Mouse (Mus musculus) T-cell, adult 2 months (primary cell): ENCODE data around the gene Uvrag.

Source experiments
- DNase-seq: peaks from one replicate; pipeline ENCODE4 v3.0.0; 2022; ENCODE audit warnings: low spot score

The Uvrag gene

DNA sequence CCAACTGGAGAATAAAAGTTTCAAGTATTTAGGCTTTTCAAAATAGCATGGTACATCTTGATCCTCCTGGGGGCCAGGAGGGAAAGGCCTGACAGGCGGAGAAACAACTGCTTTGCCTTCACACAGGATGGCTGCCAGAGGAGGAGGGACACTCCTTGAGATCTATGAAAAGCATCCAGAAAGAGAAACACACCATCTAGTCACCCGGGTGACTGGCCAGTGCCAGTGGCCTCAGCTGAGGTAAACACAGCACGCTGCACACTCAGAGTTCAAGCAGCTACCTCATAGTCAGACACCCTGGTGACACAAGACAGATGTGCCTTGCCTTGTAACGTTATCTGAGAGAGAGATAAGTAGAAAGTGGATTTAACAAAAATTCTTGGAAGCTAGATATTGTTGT lies 120.6 kb downstream of the Uvrag start:
- no peak for DNase-seq

DNA sequence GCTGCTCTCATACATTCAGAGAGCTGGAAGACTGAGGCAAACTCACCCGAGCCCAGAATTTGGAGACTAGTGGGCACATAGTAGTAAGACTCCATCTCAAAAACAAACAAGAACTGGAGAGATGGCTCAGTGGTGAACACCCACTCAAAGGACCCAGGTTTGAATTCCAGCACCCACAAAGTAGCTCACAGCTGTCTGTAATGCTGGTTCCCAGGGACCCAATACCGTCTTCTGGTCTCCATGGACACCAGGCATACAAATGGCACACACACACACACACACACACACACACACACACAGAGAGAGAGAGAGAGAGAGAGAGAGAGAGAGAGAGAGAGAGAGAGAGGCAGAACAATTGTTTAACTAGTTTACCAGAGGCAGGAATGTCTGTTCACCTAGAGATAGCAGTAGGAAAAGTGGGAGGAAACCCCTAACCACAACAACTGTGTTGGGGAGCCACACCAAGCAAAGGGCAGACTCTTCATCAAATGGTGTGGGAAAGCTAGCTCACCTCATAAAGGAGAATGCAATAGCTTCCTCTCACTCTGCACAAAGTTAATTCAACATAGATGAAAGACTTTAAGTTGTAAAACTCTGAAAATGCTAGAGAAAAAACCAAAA lies 123.6 kb downstream of the Uvrag start:
- no peak for DNase-seq

DNA sequence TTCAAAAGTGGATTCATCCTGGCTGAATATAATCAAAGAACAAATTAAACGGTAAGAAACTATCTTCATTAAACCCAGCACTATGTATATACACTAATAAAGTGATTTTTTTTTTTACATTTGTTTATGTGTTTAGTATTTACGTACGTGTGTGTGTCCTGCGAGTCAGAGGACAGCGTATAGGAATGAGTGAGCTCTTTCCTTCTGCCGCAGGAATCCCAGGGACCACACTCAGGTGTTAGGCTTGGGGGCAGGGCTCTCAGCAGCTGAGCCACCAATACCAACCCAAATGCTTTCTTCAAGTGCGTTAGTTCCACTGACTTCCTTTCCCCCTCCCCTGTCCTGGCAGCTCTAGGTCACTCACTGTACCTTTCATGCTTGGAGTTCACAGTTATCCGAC lies 125.0 kb downstream of the Uvrag start:
- DNase-seq: no peak

DNA sequence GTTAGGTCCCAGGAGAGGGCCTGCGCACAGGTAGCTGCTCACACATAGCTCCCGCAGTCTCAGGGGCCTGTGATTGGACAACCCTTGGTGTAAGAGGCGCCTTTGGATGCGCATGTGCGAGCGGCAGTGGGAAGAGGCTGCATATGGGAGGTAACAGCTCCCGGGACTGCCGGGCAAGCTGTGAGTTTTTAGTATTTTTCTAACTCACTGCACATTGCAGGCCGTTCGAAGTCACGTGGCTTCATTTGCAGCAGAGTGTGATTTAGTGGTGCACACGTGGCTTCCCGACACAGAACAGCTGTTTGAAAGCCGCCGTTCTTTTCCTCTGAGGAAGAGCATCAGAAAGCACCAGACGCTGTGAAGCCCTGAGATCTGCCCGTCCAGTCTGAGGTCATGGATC lies 125.5 kb downstream of the Uvrag start:
- DNase-seq: no peak

DNA sequence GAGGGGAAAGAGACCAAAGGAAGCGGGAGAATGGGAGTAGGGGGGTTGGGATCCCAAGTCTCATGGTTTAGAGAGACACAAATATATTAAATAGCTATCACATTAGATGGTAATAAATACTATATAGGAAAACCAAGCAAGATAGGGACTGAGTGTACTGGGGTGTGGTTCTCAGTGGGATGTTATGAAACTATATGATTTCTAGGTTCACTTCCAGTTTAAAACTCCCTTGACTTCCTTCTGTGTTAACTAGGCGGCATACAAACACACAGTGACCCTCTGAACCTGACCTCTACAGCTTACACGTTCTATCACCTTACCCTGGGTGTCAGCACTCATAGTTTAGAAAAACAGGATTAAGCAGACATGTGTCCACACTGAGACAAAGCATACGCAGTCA lies 126.3 kb downstream of the Uvrag start:
- DNase-seq: no peak

DNA sequence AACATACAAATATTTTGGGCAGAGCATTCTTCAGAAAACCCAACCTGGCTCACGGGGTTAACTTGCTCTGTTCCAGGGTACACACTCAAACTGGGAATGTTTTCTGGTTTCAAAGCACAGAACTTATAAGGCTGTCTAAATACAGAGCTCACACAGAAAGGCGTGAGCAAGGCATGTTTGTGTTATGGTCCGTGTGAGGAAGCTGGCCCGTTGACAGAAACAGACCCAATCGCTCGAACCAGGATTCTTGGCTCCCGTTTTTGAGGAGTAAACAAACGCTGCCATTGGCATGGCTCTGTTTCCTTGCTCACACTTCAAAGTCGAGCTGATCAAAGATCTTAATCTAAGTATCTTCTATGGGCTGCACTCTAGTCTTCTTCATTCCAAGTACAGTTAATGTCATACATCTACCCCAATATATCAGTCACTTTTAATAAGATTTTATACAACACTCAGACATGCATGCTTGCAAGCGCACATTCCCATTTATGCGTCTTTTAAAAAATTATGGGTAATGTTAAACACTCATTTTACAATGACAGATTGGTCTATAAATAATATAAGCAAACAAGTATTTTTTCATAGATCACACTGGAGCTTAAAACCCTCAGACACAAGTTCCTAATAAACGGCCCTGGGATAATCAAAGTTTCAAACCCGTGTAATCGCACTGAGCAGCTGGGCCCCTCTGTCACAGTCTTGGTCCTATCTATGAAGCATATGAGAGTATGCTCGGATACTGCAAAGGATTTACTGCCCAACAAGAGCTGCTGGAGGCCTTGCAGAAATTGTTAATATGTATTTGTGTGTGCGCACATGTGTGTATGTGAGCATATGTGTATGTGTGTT lies 133.2 kb downstream of the Uvrag start:
- no peak for DNase-seq

DNA sequence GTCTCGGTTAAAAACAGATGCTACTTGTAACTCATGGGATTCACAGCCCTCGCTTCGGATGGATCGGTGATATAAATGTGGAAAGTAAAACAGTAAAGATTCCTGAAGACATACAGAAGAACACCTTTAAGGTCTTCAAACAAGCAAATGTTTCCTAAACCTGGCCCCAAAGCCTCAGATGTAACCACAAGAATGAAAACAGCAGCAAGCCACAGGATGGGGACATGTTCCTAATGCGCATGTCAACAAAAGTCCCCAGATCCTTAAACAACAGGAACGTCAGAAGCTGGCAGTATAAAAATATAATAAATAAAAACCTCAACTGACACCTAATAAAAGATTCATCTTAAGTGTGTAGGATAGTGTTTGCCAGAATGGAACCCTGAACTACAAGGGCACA lies 137.7 kb downstream of the Uvrag start:
- peak; percentile 47 for DNase-seq

DNA sequence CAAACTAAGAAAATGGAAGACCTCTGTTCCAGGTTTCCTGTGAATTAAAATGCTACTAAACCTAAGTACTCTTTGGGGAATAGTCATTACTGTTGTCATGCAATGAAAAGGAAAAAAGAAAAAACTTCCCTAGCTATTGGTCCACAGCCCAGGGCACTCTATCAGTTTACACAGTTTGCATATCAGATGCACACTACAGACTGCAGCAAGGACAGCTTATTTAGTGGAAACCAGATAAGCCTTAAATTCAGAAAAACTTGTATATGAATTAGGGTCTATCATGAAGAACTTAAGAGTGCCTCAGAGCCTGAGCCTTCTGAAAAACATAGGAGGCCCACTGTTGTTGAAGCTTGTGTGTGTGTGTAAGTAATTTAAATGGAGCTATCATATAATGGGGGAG lies 142.2 kb downstream of the Uvrag start:
- no peak for DNase-seq

DNA sequence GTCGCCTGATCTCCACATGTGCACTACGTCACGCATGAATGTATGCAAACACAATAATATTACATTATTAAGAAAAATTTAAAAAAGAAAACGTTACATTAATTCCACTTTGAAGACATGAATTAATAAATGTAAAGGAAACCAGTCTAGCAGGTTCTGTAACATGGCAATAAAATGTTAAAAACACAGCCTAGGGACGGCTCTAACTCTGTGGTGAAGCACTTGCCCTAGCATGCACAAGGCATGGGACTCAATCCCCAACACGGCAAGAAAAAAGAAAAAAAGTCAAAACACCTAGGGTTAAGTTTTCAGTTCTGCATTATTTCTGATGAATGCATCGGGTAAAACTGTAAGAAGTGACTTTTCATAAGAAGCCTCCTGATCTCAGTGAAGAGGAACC lies 143.2 kb downstream of the Uvrag start:
- DNase-seq: no peak

DNA sequence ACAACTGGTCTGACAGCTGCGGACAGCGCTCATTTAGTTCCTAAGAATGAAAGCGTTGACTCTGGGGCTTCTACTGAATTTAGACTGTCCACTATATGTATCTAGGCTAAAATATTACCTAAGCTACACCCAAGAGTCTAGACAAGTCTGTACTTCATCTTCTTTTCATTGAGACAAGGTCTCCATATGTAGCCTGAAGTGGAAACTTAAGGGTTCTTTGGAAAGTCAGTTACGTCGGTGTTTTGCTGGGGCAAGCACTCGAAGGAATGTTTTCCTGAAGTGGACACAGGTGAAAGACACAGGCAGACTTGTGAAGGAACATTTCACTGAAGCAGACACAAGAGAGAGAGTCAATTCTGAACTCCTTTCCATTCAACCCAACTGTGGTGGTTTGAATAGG lies 144.2 kb downstream of the Uvrag start:
- DNase-seq: no peak

DNA sequence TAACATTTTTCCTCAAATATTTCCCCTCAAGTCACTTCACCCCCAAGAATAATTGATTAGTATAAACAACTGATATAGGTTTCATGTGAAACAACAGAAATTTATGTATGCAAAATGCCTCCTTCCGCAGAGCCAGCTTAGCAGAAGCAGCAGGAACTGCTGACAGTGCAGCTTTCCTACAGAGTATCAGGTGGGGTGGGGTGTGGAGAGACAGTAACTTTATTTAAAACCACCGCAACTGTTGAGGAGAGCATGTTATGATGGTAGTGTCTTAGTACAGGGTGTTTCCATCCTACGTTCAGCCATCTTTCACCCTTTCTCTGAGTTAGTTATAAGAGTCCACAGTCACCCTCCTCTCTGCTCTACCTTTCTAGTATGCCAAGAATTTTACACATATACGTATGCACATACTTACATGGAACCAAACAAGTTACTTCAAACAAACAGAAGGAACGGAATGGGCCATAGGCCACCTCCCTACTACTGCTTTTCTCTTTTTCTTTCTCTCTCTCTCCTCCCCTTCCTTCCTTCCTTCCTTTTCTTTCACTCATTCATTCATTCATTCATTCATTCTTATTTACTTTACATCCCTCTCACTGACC lies 145.7 kb downstream of the Uvrag start:
- peak; percentile 8 for DNase-seq

DNA sequence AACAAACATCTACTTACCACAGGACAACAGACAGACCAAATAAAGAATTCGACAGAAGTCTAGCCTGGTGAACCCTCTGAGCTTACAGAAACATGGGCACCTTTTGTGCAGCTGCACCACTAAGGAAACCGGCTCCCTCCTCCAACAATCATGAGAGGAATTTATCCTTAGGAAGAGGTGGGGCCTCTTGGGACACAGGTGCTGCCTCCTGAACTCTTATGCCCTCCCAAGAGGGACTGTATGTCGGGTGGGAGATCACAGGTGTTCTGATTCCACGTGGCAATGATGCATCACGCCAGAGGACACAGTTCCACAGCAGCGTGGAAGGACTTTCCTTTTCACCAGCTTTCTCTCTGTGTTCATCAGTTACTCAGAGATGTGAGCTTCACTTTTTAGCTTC lies 146.8 kb downstream of the Uvrag start:
- no peak for DNase-seq

DNA sequence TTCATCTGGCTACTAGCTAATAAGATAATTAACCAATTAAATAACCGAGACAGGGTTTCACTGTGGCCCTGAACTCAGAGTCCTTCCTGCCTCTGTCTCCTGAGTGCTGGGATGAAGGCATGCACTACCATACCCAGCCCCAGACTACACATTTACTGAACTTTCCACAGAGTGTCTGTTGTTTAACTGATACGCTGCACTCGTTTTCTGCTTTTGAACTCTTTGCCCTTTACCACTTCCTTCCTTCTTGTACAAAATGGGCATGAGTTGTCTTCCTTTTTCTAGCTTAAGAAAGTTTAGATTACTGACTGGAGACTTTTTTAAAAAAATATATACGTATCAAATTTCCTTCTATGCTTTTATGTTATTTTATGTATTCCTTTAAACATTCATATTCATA lies 147.5 kb downstream of the Uvrag start:
- DNase-seq: peak; percentile 39

DNA sequence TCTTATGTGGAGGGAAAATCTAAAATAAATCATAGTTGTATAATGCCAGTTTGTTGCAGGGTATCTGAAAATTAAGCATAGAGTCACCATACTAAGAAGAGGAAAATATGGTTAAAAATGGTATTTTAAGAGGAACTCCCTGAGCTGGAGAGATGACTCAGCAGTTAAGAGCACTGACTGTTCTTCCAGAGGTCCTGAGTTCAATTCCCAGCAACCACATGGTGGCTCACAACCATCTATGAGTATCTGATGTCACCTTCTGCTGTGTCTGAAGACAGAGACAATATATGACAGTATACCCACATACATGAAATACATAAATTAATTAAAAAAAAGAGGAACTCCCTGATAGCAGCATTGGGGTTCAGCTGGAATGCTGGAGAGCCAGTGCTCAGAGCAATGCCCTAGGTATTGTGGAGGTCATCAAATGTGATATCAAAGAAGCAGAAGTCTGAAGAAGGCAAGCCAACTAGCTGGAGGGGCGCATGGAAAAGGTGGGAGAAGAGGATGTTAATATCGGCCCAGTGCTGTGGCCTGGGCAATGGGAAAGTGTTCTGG lies 149.7 kb downstream of the Uvrag start:
- no peak for DNase-seq

DNA sequence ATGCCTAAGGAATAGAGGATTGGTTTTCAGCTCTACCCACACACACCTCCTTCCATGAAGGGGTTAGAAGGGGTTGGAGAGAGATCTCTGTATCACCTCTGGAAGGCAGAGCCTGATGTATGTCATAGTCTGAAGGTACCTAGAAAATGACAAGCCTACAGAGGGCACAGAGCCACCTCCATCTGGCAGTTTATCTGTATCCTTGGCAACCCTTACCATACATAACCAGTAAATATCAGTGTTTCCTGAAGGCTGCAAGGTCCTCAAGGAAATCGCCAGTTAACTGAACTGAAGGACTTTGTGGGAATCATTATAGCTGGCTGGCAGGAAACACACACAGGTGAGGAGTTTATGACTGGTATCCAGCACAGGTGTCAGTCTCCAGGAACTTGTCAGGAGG lies 150.4 kb downstream of the Uvrag start:
- no peak for DNase-seq

DNA sequence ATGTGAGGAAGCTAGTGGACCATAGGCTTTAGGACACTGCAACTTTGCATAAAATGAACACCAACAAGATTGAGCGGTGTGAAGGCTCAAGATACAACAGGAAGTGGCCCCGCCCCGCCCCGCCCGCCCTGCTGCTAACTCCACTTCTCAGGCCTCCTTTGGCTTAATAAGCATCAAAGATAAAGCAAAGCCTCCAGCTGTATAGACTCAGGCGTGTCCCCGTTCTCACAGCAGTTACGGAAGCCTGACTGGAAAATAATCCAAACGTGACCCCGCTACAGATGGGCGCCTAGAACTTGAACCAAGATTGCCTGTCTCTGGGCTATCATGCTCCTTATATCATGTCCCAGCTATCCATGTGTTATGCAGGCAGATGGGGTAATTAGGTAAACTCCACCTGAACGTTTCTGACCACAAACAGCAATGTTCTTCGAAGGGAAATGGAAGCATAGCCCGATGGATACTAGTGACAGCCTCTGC lies 153.9 kb downstream of the Uvrag start:
- no peak for DNase-seq

DNA sequence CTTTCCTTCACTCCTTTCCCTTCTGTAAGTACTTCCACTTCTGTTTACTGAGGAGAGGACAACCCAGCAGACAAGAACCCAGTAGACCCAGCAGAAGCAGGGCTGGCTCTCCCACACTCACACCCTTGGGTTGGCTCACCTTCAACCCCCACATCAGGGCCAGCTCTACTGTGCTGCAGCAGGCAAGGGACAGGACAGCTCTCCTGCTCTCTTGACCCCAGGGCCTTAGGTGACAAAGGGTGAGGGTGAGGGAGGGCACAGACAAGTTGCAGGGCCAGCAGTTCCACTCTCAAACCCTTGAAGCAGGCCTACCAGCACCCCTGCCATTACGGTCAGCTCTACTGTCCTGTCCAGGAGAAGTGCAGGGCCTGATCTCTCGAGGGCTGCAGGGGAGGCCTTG lies 155.0 kb downstream of the Uvrag start:
- DNase-seq: no peak

DNA sequence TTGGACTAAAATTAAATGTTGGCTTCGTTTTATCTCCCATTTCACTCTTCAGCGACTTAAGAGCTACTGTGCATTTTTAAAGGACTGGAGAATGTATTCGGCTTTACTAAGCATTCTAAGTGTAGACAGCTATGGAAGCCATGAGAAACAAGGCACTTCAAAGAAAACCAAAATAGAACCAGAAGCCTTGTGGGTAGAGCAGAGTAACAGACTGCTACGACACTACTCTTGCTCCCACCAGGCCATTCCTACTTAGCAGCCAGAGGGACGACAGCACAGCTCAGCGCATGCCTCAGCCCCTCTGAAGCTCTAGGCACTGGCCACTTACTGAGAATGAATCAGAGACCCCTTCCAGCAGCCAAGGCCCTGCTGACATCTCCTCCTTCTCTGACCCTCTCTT lies 155.5 kb downstream of the Uvrag start:
- DNase-seq: no peak

DNA sequence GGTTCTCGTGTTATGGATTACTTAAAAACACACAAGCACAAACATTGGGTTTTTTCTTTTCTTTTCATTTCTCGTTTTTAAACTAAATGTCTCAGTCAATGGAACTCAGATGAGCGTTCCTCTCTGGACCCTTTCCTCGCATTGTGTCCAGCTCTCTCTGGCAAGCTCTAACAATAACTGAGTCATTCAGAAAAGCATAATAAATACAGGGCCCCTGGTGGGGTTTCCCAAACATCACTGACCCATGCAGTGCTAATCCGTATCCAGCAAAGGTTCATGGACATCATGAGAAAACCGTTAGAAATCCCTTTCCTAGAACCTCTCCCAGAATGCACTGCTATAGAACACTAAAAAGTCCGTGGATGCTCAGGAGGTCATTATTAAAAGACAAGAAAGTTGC lies 156.6 kb downstream of the Uvrag start:
- DNase-seq: no peak

DNA sequence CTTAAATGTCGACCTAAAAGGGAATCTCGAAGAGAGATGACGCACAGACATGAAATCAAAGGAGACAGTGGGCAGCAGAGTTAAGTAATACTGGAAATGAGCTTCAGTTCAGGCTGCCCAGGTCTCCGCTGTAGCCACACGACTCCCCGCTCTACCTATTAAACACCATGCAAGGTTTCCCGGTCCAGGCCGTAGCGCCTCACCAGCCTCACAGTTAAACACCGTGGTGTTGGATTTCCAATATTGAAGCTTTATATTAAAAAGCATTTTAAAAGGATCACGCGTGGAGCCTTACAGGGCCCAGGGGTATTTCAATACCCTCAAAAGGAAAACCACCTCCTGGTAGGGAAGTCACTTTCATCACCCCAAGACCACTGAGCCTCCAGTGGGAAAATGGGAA lies 157.9 kb downstream of the Uvrag start:
- DNase-seq: no peak

DNA sequence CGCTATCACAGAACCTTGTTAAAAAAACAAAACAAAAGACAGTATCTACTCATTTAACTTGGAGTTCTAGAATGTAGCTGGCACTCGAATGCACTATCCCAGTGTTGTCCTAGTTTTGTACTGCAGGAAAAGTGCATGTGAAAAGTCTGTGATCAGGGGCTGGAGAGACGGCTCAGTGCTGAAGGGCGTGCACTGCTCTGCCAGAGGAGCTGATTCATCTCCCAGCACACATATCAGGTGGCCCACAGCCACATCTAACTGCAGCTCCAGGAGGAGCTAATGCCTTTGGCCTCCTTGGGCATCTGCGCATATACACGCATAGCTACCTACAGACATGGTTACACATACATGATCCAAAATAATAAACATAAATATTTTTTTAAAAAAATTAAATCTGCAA lies 159.5 kb downstream of the Uvrag start:
- DNase-seq: no peak

DNA sequence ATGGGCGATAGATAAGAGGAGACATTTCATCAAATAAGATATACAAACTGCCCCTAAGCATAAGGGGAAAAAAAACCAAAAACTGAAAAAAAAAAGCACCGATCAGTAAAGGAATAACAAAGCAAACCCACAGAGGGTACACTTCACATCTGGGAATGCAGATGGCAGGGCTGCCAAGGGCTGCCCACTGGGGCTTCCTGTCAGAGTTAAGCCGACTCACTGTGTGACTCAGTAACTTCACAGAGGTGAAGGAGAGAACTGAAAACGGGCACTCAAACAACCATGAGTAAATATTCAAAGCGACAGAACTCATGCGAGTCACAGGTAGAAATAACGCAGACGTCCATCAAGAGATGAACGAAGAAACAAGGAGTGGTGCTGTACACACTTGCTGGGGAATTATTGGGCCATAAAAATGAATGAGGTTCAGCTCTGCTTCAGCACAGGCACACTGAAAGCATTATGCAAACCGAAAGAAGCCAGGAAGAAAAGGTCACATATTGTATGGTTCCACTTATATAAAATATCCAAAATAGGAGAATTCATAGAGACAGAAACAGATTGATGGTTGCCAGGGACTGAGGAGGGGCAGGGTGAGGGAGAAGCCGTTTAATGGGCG lies 164.0 kb downstream of the Uvrag start:
- no peak for DNase-seq

DNA sequence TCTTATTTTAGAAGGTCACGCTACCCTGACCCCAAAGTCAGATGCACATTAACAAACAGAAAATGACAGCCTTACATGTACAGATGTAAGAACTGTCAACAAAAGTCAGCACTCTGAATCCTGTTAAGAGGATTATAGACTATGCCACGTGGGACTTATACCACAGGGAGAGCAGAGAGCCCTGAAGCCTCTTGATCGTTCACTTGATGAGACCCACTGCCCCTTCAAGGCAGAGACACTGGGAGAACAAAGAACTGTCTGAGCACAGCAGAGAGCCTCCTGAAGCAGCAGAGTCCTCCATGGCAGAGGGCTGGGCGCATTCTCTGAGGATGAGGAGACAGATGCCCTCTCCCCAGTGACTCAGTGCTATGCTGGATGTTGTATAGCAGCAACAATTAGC lies 166.4 kb downstream of the Uvrag start:
- DNase-seq: no peak
